Mouse (Mus musculus): ENCODE measurements around the gene Fbp2.
"Not testable (repeated sequence)": the region's sequence is repeated elsewhere in the genome, so short reads cannot be mapped to it uniquely, and the experiment has no call there.

The Fbp2 gene

GRCm38 (mm10) chr13:62863771-62864170 is 5.5 kb upstream of the Fbp2 start:
- no peak for DNase-seq

GRCm38 (mm10) chr13:62862875-62863274 is 4.7 kb upstream of the Fbp2 start:
- DNase-seq, result no peak

- no peak for DNase-seq
Measured at GRCm38 (mm10) chr13:62860068-62860467, 1.8 kb upstream of the Fbp2 start.

- peak; percentile 35 for DNase-seq
Measured at GRCm38 (mm10) chr13:62859251-62859650, 1.0 kb upstream of the Fbp2 start.

GRCm38 (mm10) chr13:62856850-62857249 is 1.4 kb downstream of the Fbp2 start:
- DNase-seq, result peak; percentile 13

GRCm38 (mm10) chr13:62856305-62856675 is 1.9 kb downstream of the Fbp2 start:
- peak; percentile 91 for DNase-seq

GRCm38 (mm10) chr13:62855396-62856304 is 2.6 kb downstream of the Fbp2 start:
- DNase-seq, result no peak

GRCm38 (mm10) chr13:62854666-62855065 is 3.6 kb downstream of the Fbp2 start:
- peak; percentile 79 for DNase-seq

GRCm38 (mm10) chr13:62833341-62833740 is 24.9 kb downstream of the Fbp2 start:
- no peak for DNase-seq

GRCm38 (mm10) chr13:62832239-62832638 is 26.0 kb downstream of the Fbp2 start:
- DNase-seq, result no peak

- DNase-seq, result not testable (repeated sequence)
Measured at GRCm38 (mm10) chr13:62815705-62816104, 42.5 kb downstream of the Fbp2 start.

GRCm38 (mm10) chr13:62812713-62813112 is 45.5 kb downstream of the Fbp2 start:
- no peak for DNase-seq

GRCm38 (mm10) chr13:62807981-62808380 is 50.2 kb downstream of the Fbp2 start:
- not testable (repeated sequence) for DNase-seq
